Mouse (Mus musculus) limb, embryonic 12.5 days (tissue): ENCODE data around the gene Tdp1. TPM values are rescaled to one million over a fixed set of nuclear protein-coding genes. Genes with fewer than 3 reads are reported as not detected.

Experiments used
- ATAC-seq: fragments of 200-750 bp; cut with Nextera tagmentation; 2 replicates; pipeline ENCODE4 v1.8.0; 2017; ENCODE audit warnings: low read depth, moderate TSS enrichment; ENCODE audit not compliant: insufficient number of reproducible peaks, insufficient read depth, low FRiP score, low TSS enrichment
- H3K27ac ChIP-seq: fragments of 300-500 bp; sonication (generic); 2 replicates; pipeline ENCODE4 v1.5.1; 2016; ENCODE audit warnings: mild to moderate bottlenecking, moderate library complexity
- H3K27me3 ChIP-seq: fragments of 300-500 bp; sonication (generic); 2 replicates; pipeline ENCODE4 v1.6.1; 2016; ENCODE audit warnings: mild to moderate bottlenecking, moderate library complexity
- H3K36me3 ChIP-seq: fragments of 300-500 bp; sonication (generic); 2 replicates; pipeline ENCODE4 v1.6.1; 2016; ENCODE audit warnings: mild to moderate bottlenecking, moderate library complexity
- H3K4me1 ChIP-seq: fragments of 300-500 bp; sonication (generic); replicated peaks from 2 replicates; pipeline ENCODE4 v1.6.1; 2016
- H3K4me2 ChIP-seq: fragments of 300-500 bp; sonication (generic); 2 replicates; pipeline ENCODE4 v1.6.1; 2016; ENCODE audit warnings: mild to moderate bottlenecking, moderate library complexity
- H3K4me3 ChIP-seq: fragments of 300-500 bp; sonication (generic); replicated peaks from 2 replicates; pipeline ENCODE4 v1.5.1; 2016; ENCODE audit warnings: mild to moderate bottlenecking
- H3K9ac ChIP-seq: fragments of 300-500 bp; sonication (generic); replicated peaks from 2 replicates; pipeline ENCODE4 v1.6.1; 2016; ENCODE audit warnings: mild to moderate bottlenecking, moderate library complexity
- H3K9me3 ChIP-seq: fragments of 300-500 bp; sonication (generic); 2 replicates; pipeline ENCODE4 v1.6.1; 2016; ENCODE audit warnings: mild to moderate bottlenecking, moderate library complexity
- WGBS: fragments of 180-500 bp; shearing (Covaris S2); methylation state at CpG from one replicate; pipeline ENCODE4 v1.1.7; 2016; 5-methylcytosine and 5-hydroxymethylcytosine counted together
- polyA plus RNA-seq: library from polyadenylated mRNA; unstranded; fragments of >200 nt; fragmentation: Nextera tagmentation; extraction: Ambion mirVana; gene quantifications from 2 replicates; pipeline ENCODE4 v1.2.1, GENCODE M21; 2016

Gene Tdp1
- 61.9 and 65.7 TPM in 2 replicates for polyA plus RNA-seq

DNA sequence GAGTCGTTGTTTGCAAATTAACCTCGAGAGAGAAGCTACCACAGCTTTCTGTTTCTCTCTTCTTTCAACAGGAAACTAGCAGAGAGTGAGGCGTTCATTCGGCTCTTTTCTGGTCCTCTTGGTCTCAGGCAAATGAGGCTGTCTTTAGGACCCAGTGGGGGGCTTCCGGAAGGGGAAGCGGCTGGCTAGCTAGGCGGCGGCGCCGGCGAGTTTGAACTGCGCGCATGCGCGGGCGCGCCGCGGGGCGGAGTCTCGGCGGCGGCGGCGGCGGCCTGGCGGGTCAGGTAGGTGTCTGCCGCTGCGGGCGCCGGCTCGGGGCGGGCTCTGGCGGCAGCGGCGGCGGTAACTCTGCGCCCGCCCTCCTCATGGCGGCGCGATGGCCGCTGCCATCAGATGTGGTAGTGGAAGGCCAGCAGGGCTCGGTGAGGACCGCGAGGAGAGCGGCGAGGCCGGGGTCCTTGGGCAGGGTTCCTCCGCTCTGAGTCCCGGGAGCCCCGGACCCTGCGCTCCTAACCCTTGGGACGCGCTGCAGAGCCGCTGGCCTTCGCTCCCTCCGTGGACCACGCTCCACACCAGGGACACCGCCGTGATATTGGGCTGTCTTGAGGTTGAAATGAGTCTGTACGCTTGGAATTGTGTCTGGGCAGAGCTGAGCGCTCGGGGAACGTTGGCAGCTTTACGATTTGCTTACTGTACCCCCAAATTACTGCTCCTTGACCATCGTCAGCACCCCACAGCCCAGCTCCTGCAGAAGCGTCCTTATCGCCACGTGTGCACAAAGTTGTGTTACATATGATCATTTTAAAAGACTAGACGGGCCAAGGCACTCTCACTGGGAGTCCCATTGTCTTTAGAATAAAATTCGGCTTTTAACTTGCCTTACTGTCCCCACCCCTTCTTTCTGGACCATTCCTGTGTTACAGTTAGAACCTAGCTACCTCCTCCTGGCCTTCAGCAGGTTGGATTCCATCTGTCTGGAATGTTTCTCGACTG, at the start of gene Tdp1, which contains the start of gene Efcab11:
Gene Tdp1 (plus strand): TSS at position 249 of the 993 bp plus-strand sequence.
Gene Efcab11 (minus strand): TSS at position 171 of the 993 bp plus-strand sequence.
- under 1% methylated on average over 66 of the region's 73 CpGs for WGBS
- Histone ChIP-seq H3K27ac (peak within 1 kb of the TSS; percentile 91), H3K9me3 (no peaks in the 10 kb centered on the region), H3K4me3 (peak within 1 kb of the TSS; percentile 78), H3K36me3 (peaks cover 6% of the 10 kb centered on the region; the same call in 1 of the 2 replicates), H3K27me3 (no peaks in the 10 kb centered on the region), H3K9ac (peak within 1 kb of the TSS; percentile 86), H3K4me1 (peaks cover 17% of the 10 kb centered on the region), H3K4me2 (peak within 1 kb of the TSS; percentile 86)
- ATAC-seq: peak; percentile 84

DNA sequence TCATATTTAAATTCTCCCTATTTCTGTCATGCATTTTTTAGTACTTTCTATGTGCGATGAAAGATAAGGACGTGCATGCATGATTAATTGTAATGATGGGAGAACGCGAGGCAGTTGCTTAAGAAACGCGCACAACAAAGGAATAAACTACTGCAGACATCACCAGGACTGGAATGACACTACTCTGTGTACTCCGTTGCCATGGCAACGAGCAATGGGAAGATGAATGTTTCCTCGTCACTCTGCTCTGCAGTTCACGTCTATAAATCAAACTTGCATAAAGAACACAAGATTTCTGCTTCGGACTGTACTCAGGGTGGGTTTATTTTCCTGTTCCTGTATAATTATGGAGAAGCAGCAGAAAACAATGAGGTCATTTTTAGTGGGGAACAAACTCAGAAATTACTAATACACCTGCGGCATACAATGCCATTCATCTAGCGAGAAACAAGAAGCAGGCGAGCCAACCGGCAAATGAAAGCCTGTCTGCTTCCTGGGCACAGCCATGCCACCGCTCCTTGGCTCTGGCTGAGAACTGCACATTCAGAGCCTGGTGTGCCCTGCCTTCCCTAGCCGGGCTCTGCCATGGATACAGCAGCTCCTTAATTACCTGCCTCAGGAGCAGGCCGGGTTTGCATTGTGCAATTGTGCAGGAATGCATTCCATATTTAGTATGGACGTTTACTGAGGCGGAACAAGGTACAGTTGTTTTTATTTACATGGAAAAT, 47.7 kb upstream of the Tdp1 start:
- no peak overlapping the region for H3K4me2 ChIP-seq
- H3K9ac ChIP-seq: no peak overlapping the region
- 75% methylated on average over 20 of the region's 20 CpGs for WGBS
- H3K36me3 ChIP-seq: no peaks in the 10 kb centered on the region
- no peaks in the 10 kb centered on the region for H3K27me3 ChIP-seq
- no peak overlapping the region for H3K4me3 ChIP-seq
- H3K27ac ChIP-seq: no peak overlapping the region
- 0 out of 2 replicates have a peak, but pooled peaks cover 3% of the 10 kb centered on the region for H3K9me3 ChIP-seq
- peaks cover 8% of the 10 kb centered on the region for H3K4me1 ChIP-seq
- no peak for ATAC-seq

DNA sequence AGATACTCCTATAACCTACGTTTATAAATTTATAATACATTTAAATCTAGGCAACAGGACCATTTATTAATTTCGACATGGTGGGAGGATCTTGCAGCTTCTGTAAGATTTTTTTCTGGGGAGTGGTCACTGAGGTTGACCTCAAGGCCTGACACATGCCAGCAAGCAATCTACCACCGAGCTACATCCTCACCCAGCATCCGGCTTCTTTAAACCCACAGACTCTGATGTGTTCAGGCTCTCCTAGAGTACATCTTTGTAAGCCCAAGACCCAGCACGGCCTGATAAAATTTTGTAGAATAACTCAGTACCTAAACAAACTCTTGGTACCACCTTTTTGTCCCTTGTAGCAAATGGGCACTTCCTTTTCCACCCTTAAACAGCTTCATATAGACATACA, 46.8 kb upstream of the Tdp1 start:
- no peak for ATAC-seq
- no peak overlapping the region for H3K4me2 ChIP-seq
- no peak overlapping the region for H3K27ac ChIP-seq
- no peaks in the 10 kb centered on the region for H3K27me3 ChIP-seq
- WGBS: 95% methylated on average over 5 of the region's 5 CpGs
- no peak overlapping the region for H3K4me3 ChIP-seq
- H3K36me3 ChIP-seq: no peaks in the 10 kb centered on the region
- no peak overlapping the region for H3K9ac ChIP-seq
- H3K4me1 ChIP-seq: peaks cover 8% of the 10 kb centered on the region
- H3K9me3 ChIP-seq: 0 out of 2 replicates have a peak, but pooled peaks cover 3% of the 10 kb centered on the region

DNA sequence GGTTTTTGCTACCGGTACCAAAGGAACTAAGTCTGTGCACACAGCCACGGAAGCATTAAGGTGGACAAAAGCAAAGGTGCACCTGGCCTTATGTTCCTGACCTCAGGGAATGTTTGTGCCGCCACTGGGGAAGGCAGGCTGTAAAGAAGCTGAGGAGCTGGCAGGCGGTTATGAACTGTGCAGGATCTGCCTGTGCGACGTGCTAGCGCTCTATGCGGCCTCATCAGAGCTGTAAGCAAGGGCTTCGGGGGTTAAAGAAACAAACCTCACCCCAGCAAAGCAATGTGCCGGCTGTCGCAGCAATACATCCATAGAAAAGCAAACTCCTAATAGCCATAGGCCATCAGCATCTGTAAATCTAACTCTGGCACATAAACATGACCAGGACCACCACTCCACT, 46.2 kb upstream of the Tdp1 start:
- 0 out of 2 replicates have a peak, but pooled peaks cover 3% of the 10 kb centered on the region for H3K9me3 ChIP-seq
- WGBS: 71% methylated on average over 11 of the region's 11 CpGs
- H3K4me3 ChIP-seq: no peak overlapping the region
- H3K27ac ChIP-seq: no peak overlapping the region
- H3K27me3 ChIP-seq: no peaks in the 10 kb centered on the region
- no peak overlapping the region for H3K4me2 ChIP-seq
- no peak for ATAC-seq
- no peak overlapping the region for H3K9ac ChIP-seq
- no peaks in the 10 kb centered on the region for H3K36me3 ChIP-seq
- H3K4me1 ChIP-seq: peaks cover 8% of the 10 kb centered on the region

DNA sequence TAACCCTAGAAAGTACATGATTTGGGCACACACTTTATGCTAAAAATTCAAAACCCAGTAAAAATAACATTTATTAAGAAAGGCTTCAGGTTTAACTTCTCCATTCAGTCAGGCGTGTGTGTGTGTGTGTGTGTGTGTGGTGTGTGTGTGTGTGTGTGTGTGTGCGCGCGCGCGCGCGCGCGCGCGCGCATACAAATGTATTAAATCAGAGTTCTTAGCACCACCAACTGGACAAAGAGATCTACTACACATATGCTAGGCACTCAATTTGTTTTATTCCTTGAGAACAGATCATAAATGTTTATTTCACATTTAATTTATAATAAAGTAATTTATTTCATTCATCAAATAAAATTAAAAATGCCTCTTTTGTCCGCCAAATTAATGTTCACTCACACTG, 45.6 kb upstream of the Tdp1 start:
- no peaks in the 10 kb centered on the region for H3K27me3 ChIP-seq
- H3K36me3 ChIP-seq: no peaks in the 10 kb centered on the region
- H3K9ac ChIP-seq: no peak overlapping the region
- no peak overlapping the region for H3K4me2 ChIP-seq
- no peak for ATAC-seq
- no peaks in the 10 kb centered on the region for H3K9me3 ChIP-seq
- no peak overlapping the region for H3K27ac ChIP-seq
- 90% methylated on average over 14 of the region's 14 CpGs for WGBS
- H3K4me3 ChIP-seq: no peak overlapping the region
- H3K4me1 ChIP-seq: peaks cover 8% of the 10 kb centered on the region

DNA sequence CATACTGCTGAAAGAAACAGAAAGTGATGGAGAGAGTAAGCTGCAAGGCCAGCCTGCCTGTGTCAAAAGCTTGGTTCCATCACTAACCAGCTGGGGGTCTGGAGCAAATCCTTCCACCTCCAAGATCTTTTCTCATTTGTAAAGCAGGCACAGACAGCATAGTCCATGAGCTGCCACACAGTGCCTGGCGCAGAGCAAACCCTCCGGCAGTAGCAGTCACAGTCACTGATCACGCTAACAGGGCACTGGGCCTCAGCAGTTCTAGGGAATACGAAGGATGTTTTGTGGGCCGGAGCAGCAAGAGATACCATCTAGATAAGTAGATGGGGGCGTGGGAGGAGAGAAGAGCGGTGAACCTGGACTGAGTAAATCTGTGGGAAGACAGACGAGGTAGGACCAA, 39.4 kb upstream of the Tdp1 start:
- 92% methylated on average over 8 of the region's 8 CpGs for WGBS

DNA sequence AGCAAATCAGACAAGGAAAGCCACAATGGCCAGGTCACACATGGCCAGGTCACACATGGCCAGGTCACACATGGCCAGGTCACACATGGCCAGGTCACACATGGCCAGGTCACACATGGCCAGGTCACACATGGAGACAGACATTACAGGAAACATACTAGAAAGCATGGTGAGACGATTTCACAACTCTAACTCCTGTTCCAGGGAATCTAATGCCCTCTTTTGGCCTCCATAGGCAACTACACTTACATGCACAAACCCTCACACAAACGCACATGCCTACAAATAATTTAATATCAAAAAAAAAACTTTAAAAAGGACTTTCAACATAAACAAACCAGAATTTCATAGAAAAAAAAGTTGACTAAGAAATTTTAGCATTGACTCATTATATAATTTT, 34.3 kb upstream of the Tdp1 start:
- Histone ChIP-seq H3K36me3 (peaks cover 6% of the 10 kb centered on the region; the same call in 1 of the 2 replicates), H3K9ac (no peak overlapping the region), H3K4me1 (no peaks in the 10 kb centered on the region), H3K27me3 (no peaks in the 10 kb centered on the region), H3K4me2 (no peak overlapping the region), H3K4me3 (no peak overlapping the region), H3K27ac (no peak overlapping the region), H3K9me3 (no peaks in the 10 kb centered on the region)
- 86% methylated on average over 2 of the region's 2 CpGs for WGBS
- ATAC-seq: no peak

More for the DNA sequence above, 39.4 kb upstream of the Tdp1 start:
- no peak overlapping the region for H3K4me3 ChIP-seq
- H3K27ac ChIP-seq: no peak overlapping the region
- H3K36me3 ChIP-seq: no peaks in the 10 kb centered on the region
- H3K27me3 ChIP-seq: no peaks in the 10 kb centered on the region
- H3K4me1 ChIP-seq: no peaks in the 10 kb centered on the region
- no peaks in the 10 kb centered on the region for H3K9me3 ChIP-seq
- no peak for ATAC-seq
- no peak overlapping the region for H3K4me2 ChIP-seq
- no peak overlapping the region for H3K9ac ChIP-seq

DNA sequence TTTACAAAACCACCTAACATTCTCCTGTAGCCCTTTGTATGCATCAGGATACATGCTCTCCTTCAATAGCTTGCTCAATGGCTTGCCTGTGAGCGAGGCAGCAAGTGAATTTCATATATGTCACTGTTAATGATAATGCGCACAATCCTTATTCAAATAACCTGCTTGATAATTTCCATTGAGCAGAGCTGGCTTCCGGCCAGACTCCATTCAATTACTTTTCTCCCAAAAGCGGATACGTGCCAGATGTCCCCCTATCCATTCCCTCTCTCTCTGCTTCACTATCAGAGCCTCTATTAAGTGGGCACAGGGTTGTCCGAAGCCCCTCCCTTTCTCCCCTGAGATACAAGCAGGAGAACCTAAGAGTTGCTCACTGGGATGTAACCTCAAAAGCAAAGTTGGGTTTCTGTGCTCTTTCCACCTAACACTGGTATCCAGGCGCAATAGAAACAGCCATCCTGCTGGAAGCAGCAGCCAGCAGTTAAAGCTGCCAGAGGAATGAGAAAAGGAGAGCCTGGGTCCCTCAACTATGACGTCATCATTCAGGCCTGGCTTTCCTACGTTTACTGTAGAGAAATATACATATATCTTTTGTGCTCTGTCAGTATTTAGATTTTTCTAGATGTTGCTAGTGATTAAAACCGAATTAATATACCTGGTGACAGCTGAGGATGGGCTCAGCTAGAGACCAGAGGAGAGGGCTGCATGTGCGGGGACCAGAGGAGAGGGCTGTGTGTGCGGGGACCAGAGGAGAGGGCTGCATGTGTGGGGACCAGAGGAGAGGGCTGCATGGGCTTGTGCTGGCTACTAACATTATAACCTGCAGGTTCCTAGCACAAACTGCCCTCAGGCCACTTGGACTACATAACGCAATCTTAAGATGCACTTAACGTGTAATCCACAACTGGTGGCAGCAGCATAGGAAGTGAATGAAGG, 30.7 kb upstream of the Tdp1 start:
- no peak for ATAC-seq
- H3K36me3 ChIP-seq: peaks cover 6% of the 10 kb centered on the region; the same call in 1 of the 2 replicates
- no peaks in the 10 kb centered on the region for H3K9me3 ChIP-seq
- H3K4me2 ChIP-seq: no peak overlapping the region
- H3K9ac ChIP-seq: no peak overlapping the region; the same call in 1 of the 2 replicates
- no peak overlapping the region for H3K27ac ChIP-seq
- no peaks in the 10 kb centered on the region; the same call in none of the 2 replicates for H3K4me1 ChIP-seq
- WGBS: 82% methylated on average over 14 of the region's 14 CpGs
- H3K4me3 ChIP-seq: no peak overlapping the region
- H3K27me3 ChIP-seq: no peaks in the 10 kb centered on the region

DNA sequence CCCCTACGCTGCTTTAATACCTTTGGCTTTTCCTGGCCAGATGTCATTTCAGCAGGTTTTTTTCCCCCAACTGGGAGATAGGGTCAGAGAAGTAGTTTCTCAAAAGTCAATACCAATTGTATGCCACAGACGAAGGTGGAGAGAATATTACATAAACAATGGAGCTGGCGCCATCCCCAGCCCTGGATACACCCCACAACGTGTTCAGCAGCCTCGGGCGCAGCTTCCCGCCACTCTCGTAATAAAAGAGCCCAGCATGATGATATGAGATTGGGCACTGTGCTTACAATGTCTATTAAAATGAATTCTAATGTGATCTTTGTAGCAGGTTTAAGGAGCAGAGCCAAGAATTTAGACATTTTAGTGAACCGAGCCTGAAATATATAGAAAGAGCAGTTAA, 28.3 kb upstream of the Tdp1 start:
- H3K4me1 ChIP-seq: no peaks in the 10 kb centered on the region; the same call in none of the 2 replicates
- no peak overlapping the region for H3K9ac ChIP-seq
- no peaks in the 10 kb centered on the region for H3K9me3 ChIP-seq
- 79% methylated on average over 9 of the region's 9 CpGs for WGBS
- H3K27ac ChIP-seq: no peak overlapping the region
- no peak overlapping the region for H3K4me2 ChIP-seq
- no peaks in the 10 kb centered on the region for H3K27me3 ChIP-seq
- peaks cover 6% of the 10 kb centered on the region; the same call in 1 of the 2 replicates for H3K36me3 ChIP-seq
- no peak for ATAC-seq
- H3K4me3 ChIP-seq: no peak overlapping the region

DNA sequence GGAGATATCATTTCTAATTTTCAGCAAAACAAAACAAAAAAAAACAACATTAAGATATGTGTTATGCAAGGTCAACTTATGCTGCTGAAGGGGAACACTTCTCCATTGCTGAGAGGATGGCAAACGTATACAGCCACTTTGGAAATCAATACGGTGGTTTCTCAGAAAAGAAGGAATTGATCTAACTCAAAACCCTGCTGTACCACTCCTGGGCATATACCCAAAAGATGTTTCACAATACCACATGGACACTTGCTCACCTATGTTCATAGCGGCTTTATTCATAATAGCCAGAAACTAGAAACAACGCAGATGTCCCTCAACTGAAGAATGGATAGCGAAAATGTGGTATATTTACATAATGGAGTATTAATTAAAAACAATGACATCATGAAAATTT, 25.7 kb upstream of the Tdp1 start:
- no peak overlapping the region for H3K9ac ChIP-seq
- no peak overlapping the region for H3K4me3 ChIP-seq
- H3K4me2 ChIP-seq: no peak overlapping the region
- no peaks in the 10 kb centered on the region; the same call in none of the 2 replicates for H3K4me1 ChIP-seq
- H3K27me3 ChIP-seq: no peaks in the 10 kb centered on the region
- no peaks in the 10 kb centered on the region for H3K9me3 ChIP-seq
- peaks cover 5% of the 10 kb centered on the region; the same call in 1 of the 2 replicates for H3K36me3 ChIP-seq
- WGBS: 93% methylated on average over 5 of the region's 5 CpGs
- H3K27ac ChIP-seq: no peak overlapping the region
- no peak for ATAC-seq
